Mouse (Mus musculus) layer of hippocampus, adult 8-10 months (tissue): ENCODE data around the gene Mgmt. TPM values are rescaled to one million over a fixed set of nuclear protein-coding genes. Genes with fewer than 3 reads are reported as not detected.

Source experiments
- DNase-seq, 2 experiments: peaks; one replicate each; pipeline ENCODE4 v3.0.0; 2022; ENCODE audit warnings: low spot score in 2 of 2
- total RNA-seq, 4 experiments: library from RNA; stranded (reverse); gene quantifications; 2 replicates each; pipeline ENCODE4 v1.2.4; 2022

Gene Mgmt
- total RNA-seq, 4 experiments from 2014 or later = 0.56 to 2.0 (median 1.4) TPM

- no peak for DNase-seq
These were observed 208.3 kb downstream of the Mgmt start for GRCm38 (mm10) chr7:137102606-137103195.

GRCm38 (mm10) chr7:137112101-137112500, 217.7 kb downstream of the Mgmt start:
- DNase-seq = no peak

- no peak for DNase-seq
These were observed 221.8 kb downstream of the Mgmt start for GRCm38 (mm10) chr7:137116246-137116645.

GRCm38 (mm10) chr7:137121243-137121858, 226.9 kb downstream of the Mgmt start:
- DNase-seq = peak in 1 of 2 experiments; percentile 3

GRCm38 (mm10) chr7:137128726-137129125, 234.3 kb downstream of the Mgmt start:
- DNase-seq = peak; percentile 16 to 18

- no peak for DNase-seq
These were observed 235.8 kb downstream of the Mgmt start for GRCm38 (mm10) chr7:137130211-137130610.

- DNase-seq = no peak
These were observed 237.5 kb downstream of the Mgmt start for GRCm38 (mm10) chr7:137131957-137132356.

GRCm38 (mm10) chr7:137138101-137138500, 243.7 kb downstream of the Mgmt start:
- no peak for DNase-seq

- no peak for DNase-seq
These were observed 245.9 kb downstream of the Mgmt start for GRCm38 (mm10) chr7:137140321-137140720.

- DNase-seq = no peak
These were observed 247.0 kb downstream of the Mgmt start for GRCm38 (mm10) chr7:137141386-137141785.

- no peak for DNase-seq
These were observed 252.7 kb downstream of the Mgmt start for GRCm38 (mm10) chr7:137147101-137147500.

GRCm38 (mm10) chr7:137151854-137152253, 257.4 kb downstream of the Mgmt start:
- no peak for DNase-seq

- DNase-seq = no peak
These were observed 260.2 kb downstream of the Mgmt start for GRCm38 (mm10) chr7:137154623-137155022.

- no peak for DNase-seq
These were observed 264.7 kb downstream of the Mgmt start for GRCm38 (mm10) chr7:137159086-137159485.

GRCm38 (mm10) chr7:137172278-137172677, 277.9 kb downstream of the Mgmt start:
- no peak for DNase-seq
